Mouse (Mus musculus) midbrain, postnatal 0 days (tissue): Measurements from ENCODE around the gene Peg3. TPM values are rescaled to one million over a fixed set of nuclear protein-coding genes. Genes with fewer than 3 reads are reported as not detected.

Experiments
- ATAC-seq: fragments of 200-750 bp; cut with Nextera tagmentation; 2 replicates; pipeline ENCODE4 v1.8.0; 2017; ENCODE audit warnings: moderate number of reproducible peaks, mild to moderate bottlenecking, moderate TSS enrichment, moderate library complexity; ENCODE audit not compliant: low FRiP score
- DNase-seq: peaks from one replicate; pipeline ENCODE4 v3.0.0-alpha.2; 2015; ENCODE audit warnings: low spot score
- H3K27ac ChIP-seq: fragments of 300-500 bp; sonication (generic); 2 replicates; pipeline ENCODE4 v1.5.1; 2014; ENCODE audit warnings: low read depth, mild to moderate bottlenecking, low read length, mixed read lengths
- H3K27me3 ChIP-seq: fragments of 300-500 bp; sonication (generic); 2 replicates; pipeline ENCODE4 v1.6.1; 2014; ENCODE audit warnings: low read length, control low read depth, mixed read lengths; ENCODE audit not compliant: insufficient read depth
- H3K36me3 ChIP-seq: fragments of 300-500 bp; sonication (generic); 2 replicates; pipeline ENCODE4 v1.6.1; 2014; ENCODE audit warnings: low read length, control low read depth, mixed read lengths; ENCODE audit not compliant: insufficient read depth
- H3K4me1 ChIP-seq: fragments of 300-500 bp; sonication (generic); 2 replicates; pipeline ENCODE4 v1.6.1; 2014; ENCODE audit warnings: mild to moderate bottlenecking, control low read depth, antibody characterized with exemption, low read length, mixed read lengths; ENCODE audit not compliant: insufficient read depth
- H3K4me2 ChIP-seq: fragments of 300-500 bp; sonication (generic); 2 replicates; pipeline ENCODE4 v1.6.1; 2014; ENCODE audit warnings: low read depth, mild to moderate bottlenecking, low read length, mixed read lengths; ENCODE audit not compliant: poor library complexity, severe bottlenecking
- H3K4me3 ChIP-seq: fragments of 300-500 bp; sonication (generic); 2 replicates; pipeline ENCODE4 v1.5.1; 2014; ENCODE audit warnings: low read depth, mild to moderate bottlenecking, low read length, moderate library complexity
- H3K9ac ChIP-seq: fragments of 300-500 bp; sonication (generic); replicated peaks from 2 replicates; pipeline ENCODE4 v1.6.1; 2014; ENCODE audit warnings: mild to moderate bottlenecking, low read length, moderate library complexity, mixed read lengths; ENCODE audit not compliant: poor library complexity, severe bottlenecking
- H3K9me3 ChIP-seq: fragments of 300-500 bp; sonication (generic); 2 replicates; pipeline ENCODE4 v1.6.1; 2016; ENCODE audit warnings: low read length, control low read depth
- CTCF ChIP-seq: IDR thresholded peaks from 2 replicates; pipeline ENCODE4 v1.5.1; 2016; ENCODE audit warnings: antibody characterized with exemption, mild to moderate bottlenecking
- WGBS: fragments of 180-500 bp; shearing (Covaris S2); extraction: QIAGEN DNeasy Blood & Tissue Kit; methylation state at CpG from one replicate; pipeline ENCODE4 v1.1.7; 2014; 5-methylcytosine and 5-hydroxymethylcytosine counted together
- polyA plus RNA-seq: library from polyadenylated mRNA; unstranded; fragments of >200 nt; fragmentation: Nextera tagmentation; extraction: Ambion mirVana; gene quantifications from 2 replicates; pipeline ENCODE4 v1.2.1, GENCODE M21; 2015
- total RNA-seq: library from RNA; depleted of rRNA; stranded (reverse); fragments of >200 nt; gene quantifications from 2 replicates; pipeline ENCODE4 v1.2.3, GENCODE M21; 2014; rRNA removed

The Peg3 gene
- total and polyA plus RNA-seq, 2 experiments from 2014 or later = 92.9 to 150 TPM

DNA sequence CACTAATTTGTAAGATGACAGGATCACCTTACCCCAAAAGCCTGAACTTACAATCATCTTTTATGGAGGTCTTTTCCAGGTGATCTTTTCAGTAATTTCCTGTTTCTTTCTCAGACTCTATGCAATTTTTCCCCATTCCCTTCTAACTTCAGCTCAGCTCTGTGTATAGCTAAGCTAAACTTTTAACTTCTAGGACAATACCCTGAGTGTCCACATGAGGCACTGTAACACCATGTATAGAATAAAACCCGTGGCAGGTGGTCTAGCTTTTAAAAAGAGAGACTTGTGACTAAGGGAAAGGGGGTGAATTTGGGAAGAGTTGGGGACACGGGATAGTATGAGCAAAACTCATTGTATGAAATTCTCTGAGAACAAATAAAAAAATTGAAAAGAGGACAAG, 70.6 kb downstream of the Peg3 start:
- TF ChIP-seq CTCF = peak; percentile 88
- WGBS = 21% methylated on average over 2 of the region's 2 CpGs
- Histone ChIP-seq H3K4me1 (no peaks in the 10 kb centered on the region), H3K9me3 (no peaks in the 10 kb centered on the region), H3K27me3 (no peaks in the 10 kb centered on the region), H3K27ac (no peak overlapping the region), H3K4me3 (no peak overlapping the region), H3K36me3 (no peaks in the 10 kb centered on the region), H3K9ac (no peak overlapping the region), H3K4me2 (no peak overlapping the region)
- DNase-seq (peak; percentile 78), ATAC-seq (0 out of 2 replicates have a peak, but pooled peaks have one; percentile 52)

DNA sequence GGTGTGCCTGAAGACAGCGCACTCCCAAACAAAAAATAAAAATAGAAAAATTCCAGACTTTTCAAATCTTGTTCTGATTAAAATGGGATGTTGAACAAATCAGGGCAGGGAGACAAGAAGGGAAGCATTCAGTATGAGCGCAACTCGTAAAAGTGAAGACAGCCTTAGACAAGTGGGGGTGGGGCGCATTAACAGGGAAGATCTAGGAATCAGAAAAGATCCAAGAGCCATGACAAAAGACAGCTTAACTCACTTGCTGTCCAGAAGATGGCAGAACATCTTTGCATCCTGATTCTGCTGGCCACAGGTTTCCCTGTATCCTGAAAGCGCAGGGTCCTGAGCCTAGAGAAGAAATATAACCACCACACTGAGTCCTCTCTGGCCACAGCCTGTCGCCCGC, 71.6 kb downstream of the Peg3 start:
- Histone ChIP-seq H3K9ac (no peak overlapping the region), H3K4me1 (no peaks in the 10 kb centered on the region), H3K9me3 (no peaks in the 10 kb centered on the region), H3K36me3 (no peaks in the 10 kb centered on the region), H3K4me2 (no peak overlapping the region), H3K4me3 (no peak overlapping the region), H3K27ac (no peak overlapping the region), H3K27me3 (no peaks in the 10 kb centered on the region)
- DNase-seq (no peak), ATAC-seq (no peak)
- 93% methylated on average over 7 of the region's 7 CpGs for WGBS
- peak; percentile 35; the same call in 1 of the 2 replicates for TF ChIP-seq CTCF

Other genes starting within 250 kb of the Peg3 start
- gene Olfr5, start 243.5 kb downstream of the Peg3 start, total RNA-seq = not detected in 2 replicates
- gene Olfr5, start 243.5 kb downstream of the Peg3 start, polyA plus RNA-seq = not detected in 2 replicates
- gene Olfr1347, start 230.7 kb downstream of the Peg3 start, total RNA-seq = not detected in 2 replicates
- not detected in 2 replicates for gene Olfr1347, start 230.7 kb downstream of the Peg3 start, polyA plus RNA-seq
- not detected in 2 replicates for gene Olfr1348, start 221.7 kb downstream of the Peg3 start, total RNA-seq
- gene Olfr1348, start 221.7 kb downstream of the Peg3 start, polyA plus RNA-seq = not detected in 2 replicates
- not detected in 2 replicates for gene Olfr1349, start 207.5 kb downstream of the Peg3 start, total RNA-seq
- not detected in 2 replicates for gene Olfr1349, start 207.5 kb downstream of the Peg3 start, polyA plus RNA-seq
- gene Olfr1350, start 165.6 kb downstream of the Peg3 start, total RNA-seq = not detected in 2 replicates
- gene Olfr1350, start 165.6 kb downstream of the Peg3 start, polyA plus RNA-seq = not detected in 2 replicates
- gene Zim1, start 34.0 kb downstream of the Peg3 start, total RNA-seq = 32.8 and 47.4 TPM in 2 replicates
- gene Zim1, start 34.0 kb downstream of the Peg3 start, polyA plus RNA-seq = 9.0 and 10.0 TPM in 2 replicates
- 101 and 117 TPM in 2 replicates for gene Usp29, start 147 bp upstream of the Peg3 start, total RNA-seq
- 33.2 and 43.3 TPM in 2 replicates for gene Usp29, start 147 bp upstream of the Peg3 start, polyA plus RNA-seq